Mouse (Mus musculus) ES-E14 (cell line): ENCODE results near the gene Acrv1. TPM values are rescaled to one million over a fixed set of nuclear protein-coding genes. Genes with fewer than 3 reads are reported as not detected.
A peak's percentile ranks its signal among the peaks of the same experiment; 100 is the strongest.
"Not testable (repeated sequence)": the region's sequence is repeated elsewhere in the genome, so short reads cannot be mapped to it uniquely, and the experiment has no call there.

Experiments used
- DNase-seq: peaks from one replicate; pipeline ENCODE4 v3.0.0-alpha.2; 2013; ENCODE audit warnings: low read depth, low spot score
- H3K27ac ChIP-seq: 2 replicates; pipeline ENCODE4 v1.5.1; 2012; ENCODE audit warnings: low read depth, mild to moderate bottlenecking, low read length, moderate library complexity, mixed read lengths; ENCODE audit not compliant: poor library complexity, insufficient read depth, severe bottlenecking
- H3K36me3 ChIP-seq: 2 replicates; pipeline ENCODE4 v1.6.1; 2012; ENCODE audit warnings: mild to moderate bottlenecking, low read length, moderate library complexity, mixed read lengths; ENCODE audit not compliant: control insufficient read depth, poor library complexity, insufficient read depth, severe bottlenecking
- H3K4me1 ChIP-seq, 2 experiments: fragments of 150-350 bp in 1 of 2; sonication (generic) in 1 of 2; 2 replicates each; pipeline ENCODE4 v1.6.1; 2012; ENCODE audit warnings: low read length in 2 of 2, mild to moderate bottlenecking in 1 of 2, mixed read lengths in 1 of 2; ENCODE audit not compliant: control insufficient read depth in 2 of 2, insufficient read depth in 2 of 2, poor library complexity in 1 of 2
- H3K4me3 ChIP-seq, 2 experiments: fragments of 150-350 bp in 1 of 2; sonication (generic) in 1 of 2; 2 replicates each; pipeline ENCODE4 v1.5.1; 2012; ENCODE audit warnings: low read length in 2 of 2, low read depth in 1 of 2, mild to moderate bottlenecking in 1 of 2, mixed read lengths in 1 of 2; ENCODE audit not compliant: insufficient read depth in 1 of 2, poor library complexity in 1 of 2, severe bottlenecking in 1 of 2
- H3K9ac ChIP-seq: 2 replicates; pipeline ENCODE4 v1.6.1; 2012; ENCODE audit warnings: low read depth, mild to moderate bottlenecking, low read length, mixed read lengths; ENCODE audit not compliant: poor library complexity, insufficient read depth, severe bottlenecking
- H3K9me3 ChIP-seq: fragments of 150-350 bp; sonication (generic); 2 replicates; pipeline ENCODE4 v1.6.1; 2012; ENCODE audit warnings: low read depth, mild to moderate bottlenecking, low read length; ENCODE audit not compliant: control insufficient read depth, insufficient read depth
- CHD2 ChIP-seq: IDR thresholded peaks from 2 replicates; pipeline ENCODE4 v1.6.1; 2014; ENCODE audit warnings: mild to moderate bottlenecking, low read depth, low read length, inconsistent platforms
- HCFC1 ChIP-seq: IDR thresholded peaks from 2 replicates; pipeline ENCODE4 v1.6.1; 2012; ENCODE audit warnings: low read length, inconsistent platforms, borderline replicate concordance; ENCODE audit not compliant: insufficient read depth
- MAFK ChIP-seq: IDR thresholded peaks from 2 replicates; pipeline ENCODE4 v1.6.1; 2014; ENCODE audit warnings: mild to moderate bottlenecking, low read depth, low read length, inconsistent platforms; ENCODE audit not compliant: insufficient read depth
- ZC3H11A ChIP-seq: IDR thresholded peaks from 2 replicates; pipeline ENCODE4 v1.6.1; 2012; ENCODE audit warnings: low read depth, mild to moderate bottlenecking, inconsistent platforms, low read length, borderline replicate concordance
- ZNF384 ChIP-seq: IDR thresholded peaks from 2 replicates; pipeline ENCODE4 v1.6.1; 2012; ENCODE audit warnings: low read depth, low read length, inconsistent platforms
- in situ Hi-C, 2 experiments: fragments of 600-800 bp; cut with MboI; formaldehyde crosslinking; loops; one replicate each; pipeline ENCODE4 v1.15.1; 2025; ENCODE audit warnings: low sequenced_read_pairs in 2 of 2, inconsistent platforms in 1 of 2; ENCODE audit not compliant: unreplicated experiment in 2 of 2
- total RNA-seq: library from RNA; depleted of rRNA; stranded (reverse); fragments of 300-350 nt; gene quantifications from 2 replicates; pipeline ENCODE4 v1.2.3, GENCODE M21; 2012; rRNA removed

Gene Acrv1
- 0.13 TPM in 1 of 2 replicates, not detected in the other for total RNA-seq

DNA sequence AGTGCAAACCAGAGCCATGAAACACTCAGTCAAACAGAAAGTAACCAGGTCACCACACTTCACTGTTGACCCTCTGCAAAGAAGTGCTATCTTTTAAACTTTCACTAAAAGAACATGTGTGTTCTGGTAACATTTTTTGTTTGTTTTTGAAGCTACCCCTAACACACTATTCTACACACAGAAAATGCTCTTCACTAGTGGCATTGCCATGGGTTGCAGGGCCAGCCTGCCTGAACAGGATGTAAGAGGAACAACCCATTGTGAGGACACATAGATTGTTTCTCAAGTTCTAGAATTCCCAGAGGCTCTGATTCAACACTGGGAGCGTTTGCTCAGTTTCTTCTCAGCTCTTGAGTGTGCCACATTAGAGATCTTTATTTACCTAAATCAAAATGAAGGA, at the start of gene Acrv1:
Gene Acrv1, plus strand, starts transcription at position 301 of the 400 bp plus-strand sequence.
- no peak within 1 kb of the TSS for H3K9ac ChIP-seq
- no peak for DNase-seq
- no peaks in the 10 kb centered on the region for H3K4me1 ChIP-seq
- TF ChIP-seq CHD2 (no peak), MAFK (no peak), ZNF384 (no peak), HCFC1 (no peak), ZC3H11A (no peak)
- H3K27ac ChIP-seq = no peak within 1 kb of the TSS
- H3K4me3 ChIP-seq = no peak within 1 kb of the TSS
- in situ Hi-C loops = no loop called here
- no peaks in the 10 kb centered on the region for H3K9me3 ChIP-seq
- no peaks in the 10 kb centered on the region for H3K36me3 ChIP-seq

DNA sequence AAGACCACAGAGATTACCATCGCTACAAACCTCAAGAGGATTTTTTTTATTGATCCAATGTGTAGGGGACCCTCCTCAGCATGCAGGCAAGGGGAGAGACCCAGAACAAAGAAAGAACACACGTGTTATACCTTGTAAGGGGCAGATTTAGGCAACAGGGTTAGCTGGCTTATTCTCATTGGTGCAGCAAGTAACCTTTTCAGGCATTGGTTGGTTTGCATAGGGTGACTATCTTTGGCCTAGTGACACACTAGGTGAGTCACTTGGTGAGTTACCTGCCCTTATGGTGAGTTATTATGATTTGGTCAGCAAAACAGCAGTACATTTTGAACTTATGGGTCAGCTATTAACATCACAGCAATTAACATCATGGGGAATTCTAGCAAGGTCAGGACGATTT, 49.7 kb upstream of the Acrv1 start, which contains the start of gene A630095E13Rik:
Gene A630095E13Rik, minus strand, starts transcription at position 101 of the 400 bp plus-strand sequence.
- in situ Hi-C loops = not testable (repeated sequence)

DNA sequence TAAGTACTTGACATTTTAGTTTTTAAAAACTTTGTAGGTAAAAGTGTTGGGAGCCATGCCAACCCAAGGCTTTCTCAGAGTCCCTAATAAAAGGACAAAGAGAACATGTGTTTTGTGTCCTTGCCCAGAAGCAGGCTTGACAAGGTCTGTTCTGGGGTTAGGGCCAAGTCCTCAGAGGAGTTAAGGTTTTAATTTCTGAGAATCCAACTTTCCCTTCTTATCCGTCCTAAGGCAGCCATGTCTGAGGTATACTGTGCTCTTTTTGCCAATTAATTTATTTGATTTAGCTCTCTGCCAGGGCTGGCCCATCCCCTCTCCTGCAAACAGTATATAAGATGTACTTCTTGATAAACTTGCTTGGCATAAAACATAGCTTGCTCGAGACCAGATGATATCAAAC, 11.6 kb upstream of the Acrv1 start:
- Histone ChIP-seq H3K4me1 (no peaks in the 10 kb centered on the region), H3K9me3 (no peaks in the 10 kb centered on the region), H3K27ac (no peak overlapping the region), H3K4me3 (no peak overlapping the region), H3K9ac (no peak overlapping the region), H3K36me3 (no peaks in the 10 kb centered on the region)
- TF ChIP-seq ZC3H11A = no peak
- no peak for TF ChIP-seq ZNF384
- no peak for TF ChIP-seq HCFC1
- no peak for TF ChIP-seq MAFK
- no peak for TF ChIP-seq CHD2
- DNase-seq = no peak
- in situ Hi-C loops = loop anchor here in 1 of 2 experiments (10.0 kb wide), 1 partner anchor 237 kb away; no protein-coding TSS in a partner anchor

More for the DNA sequence above, 49.7 kb upstream of the Acrv1 start, which contains the start of gene A630095E13Rik:
- not testable (repeated sequence) for H3K4me1 ChIP-seq, H3K4me3 ChIP-seq, H3K9me3 ChIP-seq, H3K9ac ChIP-seq, DNase-seq, H3K36me3 ChIP-seq, H3K27ac ChIP-seq

DNA sequence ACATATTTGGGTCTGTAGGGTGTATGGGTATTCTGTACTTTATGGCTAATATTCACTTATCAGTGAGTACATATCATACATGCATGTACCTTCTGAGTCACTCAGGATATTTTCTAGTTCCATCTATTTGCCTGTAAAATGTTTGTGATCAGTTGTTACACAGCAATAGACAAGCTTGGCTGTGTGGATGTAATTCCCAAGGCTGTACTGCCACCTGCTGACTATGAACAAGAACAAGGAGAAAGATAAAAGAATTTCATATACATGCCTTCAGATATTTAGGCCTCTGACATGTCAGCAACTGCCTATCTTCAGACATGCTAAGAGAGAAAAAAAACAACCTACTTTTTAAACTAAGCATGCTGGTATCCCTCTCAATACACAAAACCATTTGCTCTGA, 5.7 kb upstream of the Acrv1 start:
- TF ChIP-seq MAFK = no peak
- TF ChIP-seq HCFC1 = no peak
- no peak for TF ChIP-seq ZNF384
- peak; percentile 56 for TF ChIP-seq ZC3H11A
- no peak for TF ChIP-seq CHD2
- Histone ChIP-seq H3K27ac (no peak overlapping the region), H3K4me1 (no peaks in the 10 kb centered on the region), H3K4me3 (no peak overlapping the region), H3K9me3 (no peaks in the 10 kb centered on the region), H3K36me3 (no peaks in the 10 kb centered on the region), H3K9ac (no peak overlapping the region)
- in situ Hi-C loops = loop anchor here in 1 of 2 experiments (10.0 kb wide), 1 partner anchor 243 kb away; no protein-coding TSS in a partner anchor
- peak; percentile 9 for DNase-seq

DNA sequence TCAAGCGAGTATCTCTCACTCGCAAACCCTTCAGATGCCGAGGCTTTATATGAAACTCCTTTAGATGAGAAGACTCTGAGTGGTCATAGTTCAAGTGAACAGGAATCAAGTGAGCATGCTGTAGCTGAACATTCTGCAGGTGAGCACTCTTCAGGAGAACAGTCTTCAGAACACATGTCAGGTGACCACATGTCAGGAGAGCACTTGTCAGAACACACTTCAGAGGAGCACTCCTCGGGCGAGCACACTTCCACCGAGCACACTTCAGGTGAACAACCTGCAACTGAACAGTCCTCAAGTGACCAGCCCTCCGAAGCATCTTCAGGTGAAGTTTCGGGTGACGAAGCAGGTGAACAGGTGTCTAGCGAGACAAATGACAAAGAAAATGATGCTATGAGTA, 1.3 kb downstream of the Acrv1 start:
- H3K4me3 ChIP-seq = no peak overlapping the region
- no peaks in the 10 kb centered on the region for H3K36me3 ChIP-seq
- DNase-seq = no peak
- TF ChIP-seq ZC3H11A (no peak), MAFK (no peak), HCFC1 (no peak)
- H3K4me1 ChIP-seq = no peaks in the 10 kb centered on the region
- H3K9me3 ChIP-seq = no peaks in the 10 kb centered on the region
- in situ Hi-C loops = no loop called here
- H3K27ac ChIP-seq = no peak overlapping the region
- no peak overlapping the region for H3K9ac ChIP-seq
